Mouse (Mus musculus): Measurements from ENCODE around the gene Olfr54.
"Not testable (repeated sequence)": the region's sequence is repeated elsewhere in the genome, so short reads cannot be mapped to it uniquely, and the experiment has no call there.

Gene Olfr54

GRCm38 (mm10) chr11:51013936-51014335, at the start of gene Olfr54:
Gene Olfr54 (plus strand): TSS chr11:51014236.
- no peak for DNase-seq (ENCODE audit: low spot score)

GRCm38 (mm10) chr11:50964886-50965285, 49.1 kb upstream of the Olfr54 start:
- DNase-seq (ENCODE audit: low spot score) = no peak

GRCm38 (mm10) chr11:50966230-50966629, 47.8 kb upstream of the Olfr54 start, which contains the start of gene Olfr1378:
Gene Olfr1378 (plus strand): TSS chr11:50966530.
- DNase-seq (ENCODE audit: low spot score) = no peak

- DNase-seq (ENCODE audit: low spot score) = no peak
Measured at GRCm38 (mm10) chr11:50977216-50977615, 36.8 kb upstream of the Olfr54 start.

- DNase-seq (ENCODE audit: low spot score) = no peak
Measured at GRCm38 (mm10) chr11:50981667-50982066, 32.4 kb upstream of the Olfr54 start, which contains the start of gene Olfr1377. Gene Olfr1377 (plus strand): TSS chr11:50981967.

- no peak for DNase-seq (ENCODE audit: low spot score)
Measured at GRCm38 (mm10) chr11:51003296-51003695, 10.7 kb upstream of the Olfr54 start, which contains the start of gene Olfr51. Gene Olfr51 (plus strand): TSS chr11:51003596.

- DNase-seq (ENCODE audit: low spot score) = peak; percentile 49
Measured at GRCm38 (mm10) chr11:51011821-51012220, 2.2 kb upstream of the Olfr54 start.

GRCm38 (mm10) chr11:51016341-51016740, 2.3 kb downstream of the Olfr54 start:
- DNase-seq (ENCODE audit: low spot score) = no peak

- DNase-seq (ENCODE audit: low spot score) = not testable (repeated sequence)
Measured at GRCm38 (mm10) chr11:51026811-51027210, 12.8 kb downstream of the Olfr54 start.

- DNase-seq (ENCODE audit: low spot score) = not testable (repeated sequence)
Measured at GRCm38 (mm10) chr11:51029381-51029780, 15.3 kb downstream of the Olfr54 start.

- no peak for DNase-seq (ENCODE audit: low spot score)
Measured at GRCm38 (mm10) chr11:51030225-51030624, 16.2 kb downstream of the Olfr54 start.

GRCm38 (mm10) chr11:51032851-51033250, 18.8 kb downstream of the Olfr54 start:
- DNase-seq (ENCODE audit: low spot score) = peak; percentile 37

GRCm38 (mm10) chr11:51034141-51034540, 20.1 kb downstream of the Olfr54 start:
- not testable (repeated sequence) for DNase-seq (ENCODE audit: low spot score)

GRCm38 (mm10) chr11:51035951-51036350, 21.9 kb downstream of the Olfr54 start:
- peak; percentile 33 for DNase-seq (ENCODE audit: low spot score)

GRCm38 (mm10) chr11:51044776-51045175, 30.7 kb downstream of the Olfr54 start:
- DNase-seq (ENCODE audit: low spot score) = not testable (repeated sequence)

GRCm38 (mm10) chr11:51047809-51048208, 33.8 kb downstream of the Olfr54 start, which contains the start of gene Olfr1375:
Gene Olfr1375 (plus strand): TSS chr11:51048109.
- DNase-seq (ENCODE audit: low spot score) = not testable (repeated sequence)

GRCm38 (mm10) chr11:51051678-51052077, 37.6 kb downstream of the Olfr54 start:
- no peak for DNase-seq (ENCODE audit: low spot score)

- DNase-seq (ENCODE audit: low spot score) = no peak
Measured at GRCm38 (mm10) chr11:51053230-51053629, 39.2 kb downstream of the Olfr54 start.

GRCm38 (mm10) chr11:51059151-51059571, 45.1 kb downstream of the Olfr54 start, which contains the start of gene Zfp354a:
Gene Zfp354a (plus strand): TSS chr11:51059257.
- DNase-seq (ENCODE audit: low spot score) = peak; percentile 36

- DNase-seq (ENCODE audit: low spot score) = no peak
Measured at GRCm38 (mm10) chr11:51059640-51060039, 45.6 kb downstream of the Olfr54 start.

- DNase-seq (ENCODE audit: low spot score) = no peak
Measured at GRCm38 (mm10) chr11:51060981-51061380, 46.9 kb downstream of the Olfr54 start.

GRCm38 (mm10) chr11:51063276-51063675, 49.2 kb downstream of the Olfr54 start:
- DNase-seq (ENCODE audit: low spot score) = no peak

- DNase-seq (ENCODE audit: low spot score) = no peak
Measured at GRCm38 (mm10) chr11:51063841-51064240, 49.8 kb downstream of the Olfr54 start.
